Mouse (Mus musculus) cerebellum, adult 11-12 months (tissue): ENCODE data around the gene Dlx3.

Experiments
- DNase-seq: peaks from one replicate; pipeline ENCODE4 v3.0.0; 2022

Gene Dlx3

DNA sequence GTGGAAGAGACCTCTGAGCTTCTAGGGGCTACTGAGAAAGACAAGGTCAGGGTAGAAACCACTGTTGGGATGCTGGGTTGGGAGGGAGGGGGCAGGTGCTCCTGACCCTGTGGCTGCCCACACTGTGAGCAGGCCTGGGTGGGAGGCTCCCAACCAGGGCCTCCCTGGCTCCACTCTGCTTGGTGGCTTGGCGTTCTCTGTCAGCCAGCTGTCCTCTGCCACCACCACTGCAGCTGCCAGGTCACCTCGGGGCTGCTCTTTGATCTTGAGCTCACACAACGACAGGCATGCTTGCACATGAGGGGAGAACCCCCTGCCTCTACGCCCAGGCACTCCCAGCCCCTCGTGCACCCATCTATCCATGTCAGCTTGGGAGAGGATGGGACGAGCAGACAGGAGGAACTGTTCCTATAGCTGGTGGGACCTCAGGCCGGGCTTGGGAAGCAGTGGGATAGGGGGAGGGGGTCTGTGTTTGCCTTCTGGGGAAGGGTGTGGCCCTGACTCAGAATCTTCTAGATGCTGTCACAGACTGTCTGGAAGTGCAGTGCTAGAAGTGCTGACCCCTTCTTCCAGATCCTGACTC is 5.5 kb downstream of the Dlx3 start:
- DNase-seq = no peak

DNA sequence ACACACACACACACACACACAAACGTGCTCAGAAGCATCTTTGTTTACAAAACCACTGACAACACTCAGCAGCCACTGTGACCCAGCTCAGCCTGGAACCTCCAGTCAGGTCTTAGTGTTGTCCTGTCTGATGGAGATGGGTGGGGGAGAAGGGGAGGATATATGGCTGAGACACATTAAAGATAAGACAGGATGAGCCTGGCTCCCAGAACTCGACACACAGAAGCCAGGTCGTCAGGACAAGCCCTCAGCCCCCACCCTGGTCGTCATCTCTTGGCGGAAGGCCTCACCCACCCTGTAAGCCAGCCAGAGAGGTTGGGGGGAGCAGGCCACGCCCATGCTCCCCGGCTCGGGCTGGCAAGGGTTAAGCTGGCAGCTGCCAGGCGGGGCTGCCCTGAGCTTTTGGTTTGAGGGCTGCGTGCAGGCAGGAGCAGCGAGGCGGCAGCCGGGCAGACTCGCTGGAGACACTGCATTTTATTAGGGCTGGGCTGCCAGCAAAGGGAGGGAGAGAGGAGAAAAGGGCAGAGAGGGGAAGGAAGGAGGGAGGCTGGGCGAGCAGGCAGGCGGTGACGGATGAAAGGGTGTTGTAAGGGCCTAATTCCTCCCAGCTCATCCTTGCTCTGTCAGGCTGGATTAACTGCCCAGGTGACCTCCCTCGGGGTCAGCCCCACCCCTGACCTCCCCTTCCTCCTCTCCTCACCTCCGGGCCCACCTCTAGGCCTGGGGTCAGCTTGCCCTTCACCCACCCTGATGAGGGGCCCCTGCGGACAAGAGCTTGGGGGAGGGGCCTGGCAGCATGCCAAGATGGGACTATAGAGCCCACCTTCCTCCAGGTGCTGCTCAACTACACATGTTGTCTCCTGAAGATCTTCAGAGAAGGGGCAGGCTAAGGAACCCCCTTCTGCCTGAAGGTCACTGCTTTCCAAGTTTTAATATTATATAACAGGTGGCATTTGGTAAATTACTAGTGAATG is 6.6 kb downstream of the Dlx3 start:
- DNase-seq = no peak

- DNase-seq = no peak
Measured at GRCm38 (mm10) chr11:95128359-95128758, 8.4 kb downstream of the Dlx3 start.

- no peak for DNase-seq
Measured at GRCm38 (mm10) chr11:95130668-95131252, 10.8 kb downstream of the Dlx3 start.

DNA sequence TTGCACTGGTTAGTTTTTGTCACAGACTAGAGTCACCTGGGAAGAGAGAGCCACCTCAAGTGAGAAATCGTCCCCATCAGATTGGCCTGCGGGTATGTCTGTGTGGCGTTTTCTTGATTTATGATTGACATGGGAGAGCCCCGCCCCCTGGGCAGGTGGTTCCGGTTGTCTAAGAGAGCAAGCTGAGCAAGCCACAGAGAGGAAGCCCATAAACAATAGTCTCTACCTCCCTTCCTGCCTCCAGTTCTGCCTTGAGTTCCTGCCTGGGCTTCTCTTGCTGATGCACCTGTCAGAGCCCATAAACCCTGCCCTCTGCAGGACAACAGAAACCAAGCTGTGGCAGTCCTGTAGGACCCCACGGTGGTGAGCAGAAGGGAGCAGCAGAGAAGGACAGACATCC is 13.4 kb downstream of the Dlx3 start:
- no peak for DNase-seq

- no peak for DNase-seq
Measured at GRCm38 (mm10) chr11:95137281-95137680, 17.4 kb downstream of the Dlx3 start.

- no peak for DNase-seq
Measured at GRCm38 (mm10) chr11:95139871-95140270, 20.0 kb downstream of the Dlx3 start.

GRCm38 (mm10) chr11:95142258-95142657 is 22.3 kb downstream of the Dlx3 start:
- no peak for DNase-seq

DNA sequence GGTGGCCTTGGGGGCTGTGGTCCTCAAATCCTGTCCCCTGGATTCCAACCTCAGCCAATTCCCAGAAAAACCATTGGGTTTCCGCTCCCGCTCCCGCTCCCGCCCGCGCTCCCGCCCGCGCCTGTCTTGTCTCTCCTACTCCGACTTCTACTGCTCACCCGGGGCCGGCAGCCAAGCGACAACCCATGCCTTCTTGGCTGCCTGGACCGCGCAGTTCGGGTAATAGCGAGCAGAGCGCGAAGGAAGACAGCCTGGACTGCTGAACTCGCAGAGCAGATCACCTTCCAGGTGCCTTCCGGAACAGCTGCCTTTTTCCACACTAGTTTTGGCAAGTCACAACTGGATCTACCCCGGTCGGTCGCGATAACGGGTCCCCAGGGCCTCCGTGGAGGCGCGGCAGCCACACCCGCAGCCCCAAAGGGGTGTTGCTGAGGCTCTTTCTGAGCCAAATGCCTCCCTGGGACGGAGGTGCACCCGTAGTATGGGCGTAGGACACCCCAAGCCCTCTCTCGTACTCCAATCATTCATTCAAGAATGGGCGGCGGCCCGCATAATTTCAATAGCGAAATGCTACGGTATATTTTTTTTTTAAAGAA is 23.2 kb downstream of the Dlx3 start:
- DNase-seq = no peak

- DNase-seq = no peak
Measured at GRCm38 (mm10) chr11:95143663-95144062, 23.7 kb downstream of the Dlx3 start.

- no peak for DNase-seq
Measured at GRCm38 (mm10) chr11:95144091-95144945, 24.4 kb downstream of the Dlx3 start.

DNA sequence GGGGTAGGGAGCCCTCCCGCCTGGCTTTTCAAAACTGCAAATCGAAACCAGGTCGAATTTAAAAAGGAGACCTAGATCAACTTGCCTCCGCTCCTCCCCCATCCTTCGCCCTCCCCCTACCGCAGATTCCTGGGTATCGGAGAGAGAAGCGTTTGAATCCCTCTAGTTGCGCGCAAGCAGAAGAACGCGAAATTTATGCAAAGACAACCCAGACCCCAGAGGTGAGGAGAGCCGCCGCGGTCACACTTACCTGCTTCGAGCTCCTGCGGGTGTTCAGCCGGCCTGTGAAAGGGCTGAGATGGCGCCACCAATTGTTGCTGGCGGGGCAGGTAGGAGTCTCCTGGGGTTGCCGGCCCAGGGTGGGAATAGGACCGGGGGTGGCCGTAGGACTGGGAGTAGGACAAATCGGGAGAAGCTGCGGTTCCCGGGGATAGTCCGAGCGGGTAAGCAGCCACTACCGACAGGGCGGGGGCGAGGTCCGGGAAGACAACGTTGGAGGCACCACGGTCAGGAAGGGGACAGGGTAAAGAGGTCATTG is 25.1 kb downstream of the Dlx3 start:
- DNase-seq = no peak

- DNase-seq = no peak
Measured at GRCm38 (mm10) chr11:95145851-95146403, 26.0 kb downstream of the Dlx3 start, which contains the start of gene Dlx4. Gene Dlx4 (minus strand): TSS chr11:95146263.

GRCm38 (mm10) chr11:95148754-95149153 is 28.8 kb downstream of the Dlx3 start:
- DNase-seq = no peak

GRCm38 (mm10) chr11:95149462-95150268 is 29.7 kb downstream of the Dlx3 start:
- no peak for DNase-seq

GRCm38 (mm10) chr11:95150269-95151049 is 30.5 kb downstream of the Dlx3 start:
- DNase-seq = no peak

- no peak for DNase-seq
Measured at GRCm38 (mm10) chr11:95153116-95153515, 33.2 kb downstream of the Dlx3 start.

GRCm38 (mm10) chr11:95153681-95154080 is 33.8 kb downstream of the Dlx3 start:
- DNase-seq = no peak

- DNase-seq = no peak
Measured at GRCm38 (mm10) chr11:95155511-95155910, 35.6 kb downstream of the Dlx3 start.

DNA sequence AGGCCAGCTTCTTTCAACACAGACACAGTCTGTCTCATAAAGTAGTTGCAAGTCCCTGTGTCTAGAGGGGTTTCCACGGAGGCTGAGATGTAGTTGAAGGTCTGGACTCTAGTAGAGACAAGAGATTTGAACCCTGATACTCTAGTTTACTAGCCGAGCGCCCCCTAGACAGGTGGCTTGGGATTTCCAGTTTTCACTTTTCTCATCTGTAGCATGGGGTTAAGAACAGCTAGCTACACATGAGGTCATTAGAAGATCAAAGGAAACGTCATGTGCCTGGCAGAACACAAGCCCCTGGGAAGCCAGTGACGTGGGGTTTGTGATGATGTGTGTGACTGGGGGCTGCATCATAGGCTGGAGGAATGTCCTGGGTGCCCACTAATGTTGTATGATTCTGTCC is 37.4 kb downstream of the Dlx3 start:
- DNase-seq = no peak
